Mouse (Mus musculus) lung, embryonic 14.5 days (tissue): ENCODE measurements around the gene AC124502.3. TPM values are rescaled to one million over a fixed set of nuclear protein-coding genes. Genes with fewer than 3 reads are reported as not detected.
A peak's percentile ranks its signal among the peaks of the same experiment; 100 is the strongest.

Source experiments
- ATAC-seq: fragments of 200-750 bp; cut with Nextera tagmentation; 2 replicates; pipeline ENCODE4 v1.8.0; 2017; ENCODE audit warnings: mild to moderate bottlenecking, moderate TSS enrichment, moderate library complexity; ENCODE audit not compliant: insufficient read depth
- DNase-seq: peaks from one replicate; pipeline ENCODE4 v3.0.0-alpha.2; 2015
- H3K27ac ChIP-seq: fragments of 300-500 bp; sonication (generic); 2 replicates; pipeline ENCODE4 v1.5.1; 2014; ENCODE audit warnings: low read depth, mild to moderate bottlenecking, moderate library complexity
- H3K27me3 ChIP-seq: fragments of 300-500 bp; sonication (generic); 2 replicates; pipeline ENCODE4 v1.6.1; 2014; ENCODE audit warnings: low read length, control low read depth; ENCODE audit not compliant: insufficient read depth
- H3K36me3 ChIP-seq: fragments of 300-500 bp; sonication (generic); 2 replicates; pipeline ENCODE4 v1.6.1; 2014; ENCODE audit warnings: control low read depth; ENCODE audit not compliant: insufficient read depth
- H3K4me1 ChIP-seq: fragments of 300-500 bp; sonication (generic); 2 replicates; pipeline ENCODE4 v1.6.1; 2014; ENCODE audit warnings: antibody characterized with exemption, control low read depth; ENCODE audit not compliant: insufficient read depth
- H3K4me2 ChIP-seq: fragments of 300-500 bp; sonication (generic); 2 replicates; pipeline ENCODE4 v1.6.1; 2014; ENCODE audit warnings: mild to moderate bottlenecking
- H3K4me3 ChIP-seq: fragments of 300-500 bp; sonication (generic); 2 replicates; pipeline ENCODE4 v1.5.1; 2014; ENCODE audit warnings: low read depth, low read length
- H3K9ac ChIP-seq: fragments of 300-500 bp; sonication (generic); 2 replicates; pipeline ENCODE4 v1.6.1; 2014
- H3K9me3 ChIP-seq: fragments of 300-500 bp; sonication (generic); 2 replicates; pipeline ENCODE4 v1.6.1; 2016; ENCODE audit warnings: low read depth, low read length, control low read depth
- CTCF ChIP-seq: IDR thresholded peaks from 2 replicates; pipeline ENCODE4 v1.5.1; 2016; ENCODE audit warnings: antibody characterized with exemption, low read depth
- WGBS: fragments of 180-500 bp; shearing (Covaris S2); extraction: QIAGEN DNeasy Blood & Tissue Kit; methylation state at CpG from one replicate; pipeline ENCODE4 v1.1.7; 2014; 5-methylcytosine and 5-hydroxymethylcytosine counted together
- polyA plus RNA-seq: library from polyadenylated mRNA; unstranded; fragments of >200 nt; fragmentation: Nextera tagmentation; extraction: Ambion mirVana; gene quantifications from 2 replicates; pipeline ENCODE4 v1.2.1, GENCODE M21; 2014

AC124502.3 gene
- polyA plus RNA-seq, 1 experiment from 2014 or later: 1.8 TPM

DNA sequence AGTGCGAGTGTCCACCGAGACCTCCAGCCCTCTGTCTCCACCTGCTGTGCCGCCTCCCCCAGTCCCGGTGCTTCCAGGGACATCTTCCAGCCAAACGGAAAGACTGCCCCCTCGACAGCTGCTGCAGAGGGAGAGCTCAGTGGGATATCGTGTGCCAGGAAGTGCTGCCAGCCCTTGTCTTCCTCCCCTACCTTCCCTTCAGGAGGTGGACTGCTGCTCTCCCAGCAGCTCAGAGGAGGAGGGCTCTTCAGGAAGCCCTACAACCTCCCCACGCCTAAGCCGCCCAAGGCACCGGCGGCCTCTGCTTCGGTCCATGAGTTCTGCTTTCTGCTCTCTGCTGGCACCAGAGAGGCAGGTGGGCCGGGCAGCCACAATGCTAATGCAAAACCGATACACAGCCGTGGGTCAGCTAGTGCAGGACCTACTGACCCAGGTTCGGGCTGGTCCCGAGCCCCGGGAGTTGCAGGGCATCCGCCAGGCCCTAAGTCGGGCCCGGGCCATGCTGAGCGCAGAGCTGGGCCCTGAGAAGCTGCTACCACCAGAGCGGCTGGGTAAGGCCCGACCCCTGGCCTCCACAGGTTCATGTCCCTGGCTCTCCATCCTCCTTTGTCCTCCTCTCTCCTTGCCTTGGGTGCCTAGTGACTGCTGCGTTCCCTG lies 13.6 kb downstream of the AC124502.3 start:
- no peak overlapping the region for H3K9ac ChIP-seq

DNA sequence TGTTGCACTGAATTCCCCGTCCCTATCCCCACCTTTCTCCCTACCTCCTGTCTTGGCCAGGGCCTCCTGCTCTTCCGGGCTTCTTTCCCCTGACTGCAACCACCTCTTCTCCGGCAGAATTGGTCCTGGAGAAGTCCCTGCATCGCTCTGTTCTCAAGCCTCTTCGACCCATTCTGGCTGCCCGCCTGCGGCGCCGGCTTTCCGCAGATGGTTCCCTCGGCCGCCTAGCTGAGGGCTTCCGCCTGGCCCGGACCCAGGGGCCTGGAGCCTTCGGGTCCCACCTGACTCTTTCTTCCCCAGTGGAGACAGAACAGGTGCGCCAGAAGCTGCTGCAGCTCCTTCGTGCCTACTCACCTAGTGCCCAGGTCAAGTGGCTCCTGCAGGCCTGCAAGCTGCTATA lies 14.2 kb downstream of the AC124502.3 start:
- DNase-seq (no peak), ATAC-seq (no peak)
- no peaks in the 10 kb centered on the region for H3K9me3 ChIP-seq
- peaks cover 19% of the 10 kb centered on the region for H3K27me3 ChIP-seq
- H3K4me1 ChIP-seq: peaks cover 8% of the 10 kb centered on the region; the same call in 1 of the 2 replicates
- no peak overlapping the region for H3K4me2 ChIP-seq
- H3K27ac ChIP-seq: no peak overlapping the region
- no peak for TF ChIP-seq CTCF
- 55% methylated on average over 17 of the region's 17 CpGs for WGBS
- H3K9ac ChIP-seq: no peak overlapping the region
- peaks cover 17% of the 10 kb centered on the region for H3K36me3 ChIP-seq
- H3K4me3 ChIP-seq: 0 out of 2 replicates have a peak overlapping the region, but pooled peaks have one; percentile 4

More for the DNA sequence above, 13.6 kb downstream of the AC124502.3 start:
- Histone ChIP-seq H3K4me3 (peak overlapping the region; percentile 4; the same call in 1 of the 2 replicates), H3K27me3 (peaks cover 19% of the 10 kb centered on the region), H3K4me1 (0 out of 2 replicates have a peak, but pooled peaks cover 5% of the 10 kb centered on the region), H3K36me3 (peaks cover 22% of the 10 kb centered on the region), H3K27ac (no peak overlapping the region), H3K9me3 (no peaks in the 10 kb centered on the region), H3K4me2 (peak overlapping the region; percentile 56; the same call in 1 of the 2 replicates)
- TF ChIP-seq CTCF: no peak
- WGBS: 32% methylated on average over 25 of the region's 25 CpGs
- no peak for DNase-seq
- ATAC-seq: no peak

- no peak overlapping the region for H3K27ac ChIP-seq
- ATAC-seq: no peak
- H3K36me3 ChIP-seq: peaks cover 8% of the 10 kb centered on the region; the same call in 1 of the 2 replicates
- H3K9ac ChIP-seq: no peak overlapping the region
- peak; percentile 87 for TF ChIP-seq CTCF
- peaks cover 17% of the 10 kb centered on the region for H3K4me1 ChIP-seq
- DNase-seq: peak; percentile 65
- H3K4me3 ChIP-seq: no peak overlapping the region
- 13% methylated on average over 9 of the region's 9 CpGs for WGBS
- H3K4me2 ChIP-seq: no peak overlapping the region
- no peaks in the 10 kb centered on the region for H3K9me3 ChIP-seq
- H3K27me3 ChIP-seq: peaks cover 19% of the 10 kb centered on the region
Observed at GRCm38 (mm10) chr19:5053909-5054308, 15.2 kb downstream of the AC124502.3 start.

- no peak overlapping the region for H3K9ac ChIP-seq
- H3K4me2 ChIP-seq: 0 out of 2 replicates have a peak overlapping the region, but pooled peaks have one; percentile 16
- ATAC-seq: peak; percentile 4; the same call in 1 of the 2 replicates
- H3K9me3 ChIP-seq: no peaks in the 10 kb centered on the region
- H3K27me3 ChIP-seq: peaks cover 18% of the 10 kb centered on the region
- peak; percentile 85 for TF ChIP-seq CTCF
- peak; percentile 90 for DNase-seq
- peaks cover 37% of the 10 kb centered on the region for H3K4me1 ChIP-seq
- H3K36me3 ChIP-seq: 0 out of 2 replicates have a peak, but pooled peaks cover 3% of the 10 kb centered on the region
- WGBS: 8% methylated on average over 6 of the region's 6 CpGs
- no peak overlapping the region for H3K27ac ChIP-seq
- no peak overlapping the region for H3K4me3 ChIP-seq
Observed at GRCm38 (mm10) chr19:5056251-5056650, 17.6 kb downstream of the AC124502.3 start.

- WGBS: 16% methylated on average over 16 of the region's 16 CpGs
- peak overlapping the region; percentile 4; the same call in 1 of the 2 replicates for H3K4me2 ChIP-seq
- H3K4me1 ChIP-seq: peaks cover 40% of the 10 kb centered on the region
- peak; percentile 72 for DNase-seq
- peaks cover under 1% of the 10 kb centered on the region; the same call in 1 of the 2 replicates for H3K27me3 ChIP-seq
- H3K9me3 ChIP-seq: no peaks in the 10 kb centered on the region
- TF ChIP-seq CTCF: no peak
- H3K36me3 ChIP-seq: no peaks in the 10 kb centered on the region
- no peak overlapping the region for H3K4me3 ChIP-seq
- ATAC-seq: no peak
- peak overlapping the region; percentile 90; the same call in 1 of the 2 replicates for H3K27ac ChIP-seq
- H3K9ac ChIP-seq: peak overlapping the region; percentile 28; the same call in 1 of the 2 replicates
Observed at GRCm38 (mm10) chr19:5057876-5058775, 19.4 kb downstream of the AC124502.3 start.

DNA sequence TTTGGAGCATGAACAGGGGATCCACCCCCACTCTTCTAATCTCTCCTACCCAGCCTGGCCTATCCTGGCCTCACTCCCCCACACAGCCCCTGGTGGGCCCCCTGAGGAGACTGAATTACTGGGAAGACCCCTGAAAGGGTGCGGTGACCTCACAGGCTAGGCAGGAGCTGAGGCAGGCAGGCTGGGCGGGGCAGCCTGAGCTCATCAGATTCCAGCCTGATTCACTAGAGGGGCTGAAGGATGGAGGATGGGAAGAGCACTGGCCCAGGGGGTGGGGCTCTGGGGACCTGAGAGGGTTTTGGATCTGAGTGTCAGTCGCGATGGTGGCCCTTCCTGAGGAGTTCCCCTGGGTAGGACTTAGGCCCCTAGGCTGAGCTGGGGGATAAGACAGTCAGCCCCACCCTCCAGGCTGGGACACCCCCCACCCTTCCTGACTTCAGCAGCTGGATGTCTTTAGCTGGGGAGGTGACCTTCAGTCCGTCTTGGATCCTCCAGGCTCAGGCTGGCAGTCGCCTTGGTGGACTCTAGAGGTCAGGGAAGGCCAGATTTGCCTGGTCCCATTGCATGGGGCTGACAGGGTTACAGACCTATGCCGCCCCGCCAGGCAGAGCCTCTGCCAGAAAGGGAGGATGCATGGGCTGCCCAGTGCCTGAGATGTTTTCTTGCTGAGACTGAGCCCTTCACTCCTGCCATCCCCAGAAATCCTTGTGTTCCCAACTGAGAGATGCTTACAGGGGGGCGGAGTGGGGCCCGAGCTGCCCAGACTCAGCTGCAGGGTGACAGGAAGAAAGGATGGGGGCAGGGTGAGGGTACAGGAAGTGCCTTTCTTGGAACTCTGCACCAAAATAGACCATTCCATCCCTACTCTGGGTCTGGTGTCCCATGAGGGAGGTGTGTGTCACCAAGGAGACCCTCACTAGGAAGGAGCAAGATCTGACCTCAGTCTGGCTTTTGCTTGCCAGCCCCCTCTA lies 20.4 kb downstream of the AC124502.3 start:
- Histone ChIP-seq H3K4me3 (no peak overlapping the region), H3K27me3 (no peaks in the 10 kb centered on the region), H3K36me3 (no peaks in the 10 kb centered on the region), H3K4me2 (peak overlapping the region; percentile 41), H3K9me3 (no peaks in the 10 kb centered on the region), H3K4me1 (peaks cover 40% of the 10 kb centered on the region), H3K9ac (peak overlapping the region; percentile 28; the same call in 1 of the 2 replicates), H3K27ac (peak overlapping the region; percentile 90)
- no peak for TF ChIP-seq CTCF
- 8% methylated on average over 10 of the region's 10 CpGs for WGBS
- DNase-seq (peak; percentile 69), ATAC-seq (peak; percentile 52)
